Mouse (Mus musculus): ENCODE data around the gene Nuak1. TPM values are rescaled to one million over a fixed set of nuclear protein-coding genes. Genes with fewer than 3 reads are reported as not detected.

Nuak1 gene
- total RNA-seq, 2 experiments from 2014 or later, result 47.6 to 50.2 TPM

GRCm38 (mm10) chr10:84449733-84450132 is 9.3 kb upstream of the Nuak1 start:
- no peak for DNase-seq (ENCODE audit: low spot score in 2 of 2)

GRCm38 (mm10) chr10:84447411-84447821 is 7.0 kb upstream of the Nuak1 start:
- DNase-seq (ENCODE audit: low spot score in 2 of 2), result no peak

- no peak for DNase-seq (ENCODE audit: low spot score in 2 of 2)
Measured at GRCm38 (mm10) chr10:84446661-84447060, 6.3 kb upstream of the Nuak1 start.

- DNase-seq (ENCODE audit: low spot score in 2 of 2), result no peak
Measured at GRCm38 (mm10) chr10:84444396-84444795, 4.0 kb upstream of the Nuak1 start.

GRCm38 (mm10) chr10:84441846-84442245 is 1.4 kb upstream of the Nuak1 start:
- DNase-seq (ENCODE audit: low spot score in 2 of 2), result no peak

- no peak for DNase-seq (ENCODE audit: low spot score in 2 of 2)
Measured at GRCm38 (mm10) chr10:84441434-84441785, 1.0 kb upstream of the Nuak1 start.

GRCm38 (mm10) chr10:84440181-84440540 is 236 bp downstream of the Nuak1 start:
- no peak for DNase-seq (ENCODE audit: low spot score in 2 of 2)

GRCm38 (mm10) chr10:84439228-84439596 is 1.2 kb downstream of the Nuak1 start:
- no peak for DNase-seq (ENCODE audit: low spot score in 2 of 2)

- no peak for DNase-seq (ENCODE audit: low spot score in 2 of 2)
Measured at GRCm38 (mm10) chr10:84438466-84439227, 1.8 kb downstream of the Nuak1 start.

GRCm38 (mm10) chr10:84438049-84438422 is 2.4 kb downstream of the Nuak1 start:
- DNase-seq (ENCODE audit: low spot score in 2 of 2), result peak; percentile 99 to 100

- no peak for DNase-seq (ENCODE audit: low spot score in 2 of 2)
Measured at GRCm38 (mm10) chr10:84437166-84438048, 3.0 kb downstream of the Nuak1 start.

- DNase-seq (ENCODE audit: low spot score in 2 of 2), result no peak
Measured at GRCm38 (mm10) chr10:84435930-84436329, 4.5 kb downstream of the Nuak1 start.

GRCm38 (mm10) chr10:84433193-84433801 is 7.1 kb downstream of the Nuak1 start:
- DNase-seq (ENCODE audit: low spot score in 2 of 2), result no peak

- DNase-seq (ENCODE audit: low spot score in 2 of 2), result no peak
Measured at GRCm38 (mm10) chr10:84424374-84424773, 16.0 kb downstream of the Nuak1 start.

- no peak for DNase-seq (ENCODE audit: low spot score in 2 of 2)
Measured at GRCm38 (mm10) chr10:84423903-84424302, 16.5 kb downstream of the Nuak1 start.

- DNase-seq (ENCODE audit: low spot score in 2 of 2), result no peak
Measured at GRCm38 (mm10) chr10:84420589-84420988, 19.8 kb downstream of the Nuak1 start.

- DNase-seq (ENCODE audit: low spot score in 2 of 2), result no peak
Measured at GRCm38 (mm10) chr10:84418421-84418820, 22.0 kb downstream of the Nuak1 start.

GRCm38 (mm10) chr10:84416752-84417151 is 23.6 kb downstream of the Nuak1 start:
- no peak for DNase-seq (ENCODE audit: low spot score in 2 of 2)

- no peak for DNase-seq (ENCODE audit: low spot score in 2 of 2)
Measured at GRCm38 (mm10) chr10:84414981-84415700, 25.3 kb downstream of the Nuak1 start.

- DNase-seq (ENCODE audit: low spot score in 2 of 2), result peak in 1 of 2 experiments; percentile 81
Measured at GRCm38 (mm10) chr10:84413310-84413709, 27.1 kb downstream of the Nuak1 start.

- DNase-seq (ENCODE audit: low spot score in 2 of 2), result no peak
Measured at GRCm38 (mm10) chr10:84412326-84412962, 28.0 kb downstream of the Nuak1 start.
